Mouse (Mus musculus): ENCODE measurements around the gene Gm21830. TPM values are rescaled to one million over a fixed set of nuclear protein-coding genes. Genes with fewer than 3 reads are reported as not detected.

The Gm21830 gene
- not detected for polyA plus RNA-seq (2017; shearing (Covaris generic))

GRCm38 (mm10) chr2:67413425-67413824, at the start of gene Gm21830:
TSS of gene Gm21830 (plus strand) at chr2:67413725.

GRCm38 (mm10) chr2:67433081-67433480, 19.6 kb downstream of the Gm21830 start, which contains the start of gene Gm26727:
TSS of gene Gm26727 (minus strand) at chr2:67433181.

GRCm38 (mm10) chr2:67445780-67446179, 32.3 kb downstream of the Gm21830 start, which contains the start of gene Xirp2:
TSS of gene Xirp2 (plus strand) at chr2:67446002.

Other genes with a start within 250 kb of the Gm21830 start
- not detected for gene Gm26727, start 19.5 kb downstream of the Gm21830 start, polyA plus RNA-seq (2017; shearing (Covaris generic))
- not detected for gene Xirp2, start 32.3 kb downstream of the Gm21830 start, polyA plus RNA-seq (2017; shearing (Covaris generic))
- gene B3galt1, start 152.1 kb downstream of the Gm21830 start, polyA plus RNA-seq (2017; shearing (Covaris generic)): 0.66 TPM